In the genomic region with DNA sequence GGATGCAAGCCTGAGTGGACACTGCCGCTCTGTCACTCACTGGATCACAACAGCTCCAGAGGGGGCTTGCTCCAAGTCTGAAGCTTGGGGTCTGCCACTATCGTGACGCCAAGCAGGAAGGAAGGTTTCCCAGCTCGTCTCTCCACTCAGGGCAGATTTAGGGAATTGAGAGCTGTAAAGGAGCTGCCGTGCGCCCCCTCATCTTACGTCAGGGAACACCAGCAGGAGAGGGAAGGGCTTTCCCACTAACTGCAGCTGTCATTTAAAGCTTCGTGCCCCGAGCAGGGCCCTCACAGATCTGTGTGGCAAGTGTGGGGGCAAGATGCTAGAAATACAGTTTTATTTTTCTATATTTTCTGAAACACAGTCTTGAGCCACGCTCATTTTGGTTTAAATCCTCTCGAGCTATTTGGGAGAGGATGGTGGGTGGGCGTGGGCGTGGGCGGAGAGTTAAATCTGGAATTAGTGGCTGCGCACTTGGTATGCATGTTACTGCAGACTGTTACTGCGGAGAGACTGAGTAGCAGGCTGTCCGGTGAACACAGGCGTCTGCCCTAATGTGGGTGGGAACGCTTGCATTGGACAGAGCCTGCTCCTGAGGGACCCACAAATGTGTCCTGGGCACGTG, we compare ENCODE assay signal across 10 mouse cellular contexts. TPM values are rescaled to one million over a fixed set of nuclear protein-coding genes. Genes with fewer than 3 reads are reported as not detected.
DNase-seq lines count a peak whose midpoint lies in the region; ATAC-seq lines count a peak whose summit lies in the region.
"Had no signal": no experiment of that assay in that cellular context is flagged by ENCODE, and none has a peak within 500 bp of the region (broad histone marks: within the 10 kb centered on the region; RNA-seq: fewer than 3 reads in every experiment).

No protein-coding gene starts in this region.

- peak overlapping the region; percentile 44; the same call in 1 of the 2 replicates for H3K9ac ChIP-seq in heart, embryonic 13.5 days
- H3K9ac ChIP-seq: forebrain, embryonic 13.5 days; liver, embryonic 15.5 days had no signal

- intact Hi-C loops in heart, postnatal 14 days (cut with DNase I) = no loop called here

- H3K27ac ChIP-seq in heart, embryonic 13.5 days (replicated peaks) = no peak overlapping the region
- H3K27ac ChIP-seq: forebrain, embryonic 13.5 days; liver, embryonic 15.5 days had no signal

- H3K4me2 ChIP-seq in heart, embryonic 13.5 days = no peak overlapping the region
- H3K4me2 ChIP-seq: forebrain, embryonic 13.5 days; liver, embryonic 15.5 days had no signal

- 76% methylated on average over 20 of the region's 20 CpGs for WGBS in heart, embryonic 13.5 days

- no peaks in the 10 kb centered on the region for H3K27me3 ChIP-seq in heart, embryonic 13.5 days (replicated peaks)
- H3K27me3 ChIP-seq: forebrain, embryonic 13.5 days; liver, embryonic 15.5 days had no signal

- DNase-seq in heart, postnatal 14 days = no peak
- peak; percentile 82 to 85 for DNase-seq in frontal cortex, postnatal 14 days (ENCODE audit: low spot score in 2 of 2)
- DNase-seq in left cerebral cortex, adult 18-20 months (ENCODE audit: low spot score in 2 of 2) = peak; percentile 92 to 93
- DNase-seq in right cerebral cortex, postnatal 14 days = peak; percentile 87
- DNase-seq in adrenal gland, adult 18-20 months (ENCODE audit: low spot score in 2 of 2) = no peak
- no peak for DNase-seq in urinary bladder, postnatal 36 days (ENCODE audit: low spot score in 2 of 2)
- DNase-seq in thymus, postnatal 14 days = no peak

- peaks cover 47% of the 10 kb centered on the region for H3K4me1 ChIP-seq in heart, embryonic 13.5 days
- H3K4me1 ChIP-seq: forebrain, embryonic 13.5 days had no signal

- peaks cover 36% of the 10 kb centered on the region for H3K36me3 ChIP-seq in heart, embryonic 13.5 days

- H3K9me3 ChIP-seq in heart, embryonic 13.5 days = no peaks in the 10 kb centered on the region
- H3K9me3 ChIP-seq: forebrain, embryonic 13.5 days; liver, embryonic 15.5 days had no signal

- no peak overlapping the region for H3K4me3 ChIP-seq in heart, embryonic 13.5 days
- H3K4me3 ChIP-seq: forebrain, embryonic 13.5 days; liver, embryonic 15.5 days had no signal

- ATAC-seq in heart, embryonic 13.5 days (ENCODE audit: extremely low read depth, insufficient number of reproducible peaks, low FRiP score, low TSS enrichment) = no peak
- ATAC-seq: forebrain, embryonic 13.5 days had no signal

RNA-seq across cellular contexts. Expression of a gene that starts 19.4 kb away (rescaled TPM):
- polyA plus RNA-seq in heart, embryonic 13.5 days (2015; fragmentation: Nextera tagmentation; extraction: Ambion mirVana) = 26.4 and 29.9 TPM in 2 replicates
- 1 to 10 TPM; 4.3 to 4.8 TPM for total RNA-seq in heart, postnatal 14 days (2021)
- total RNA-seq in left cerebral cortex, adult 18-20 months (2021) = 10 to 100 TPM; 14.8 to 16.1 TPM
- total RNA-seq in adrenal gland, adult 18-20 months (2021) = 1 to 10 TPM; 3.2 to 4.3 TPM

RNA-seq across cellular contexts. Expression of a gene that starts 51.8 kb away (rescaled TPM):
- polyA plus RNA-seq in heart, embryonic 13.5 days (2015; fragmentation: Nextera tagmentation; extraction: Ambion mirVana) = 131 and 145 TPM in 2 replicates
- total RNA-seq in heart, postnatal 14 days (2021) = 100 to 1,000 TPM; 562 to 652 TPM
- total RNA-seq in left cerebral cortex, adult 18-20 months (2021) = 100 to 1,000 TPM; 135 to 137 TPM
- 1,000 to 10,000 TPM; 1,196 to 1,991 TPM for total RNA-seq in adrenal gland, adult 18-20 months (2021)

Comparison
In these comparisons a context has a peak if more than half of its experiments do, and no peak if none do; other contexts are left out.
1. DNase-seq: peak in frontal cortex, postnatal 14 days (2 of 2), left cerebral cortex, adult 18-20 months (2 of 2) and right cerebral cortex, postnatal 14 days (single experiment); none in heart, postnatal 14 days (0 of 2), adrenal gland, adult 18-20 months (0 of 2), urinary bladder, postnatal 36 days (0 of 2) and thymus, postnatal 14 days (single experiment).
2. RNA of a gene that starts 51.8 kb away (total RNA-seq): 1,196 to 1,991 TPM in adrenal gland, adult 18-20 months and 562 to 652 TPM in heart, postnatal 14 days; 135 to 137 TPM in left cerebral cortex, adult 18-20 months; every median in the first group is over 4 times any median in the second.